Mouse (Mus musculus) lung, embryonic 14.5 days (tissue): ENCODE measurements around the gene Ccdc71. TPM values are rescaled to one million over a fixed set of nuclear protein-coding genes. Genes with fewer than 3 reads are reported as not detected.

Source experiments
- ATAC-seq: fragments of 200-750 bp; cut with Nextera tagmentation; 2 replicates; pipeline ENCODE4 v1.8.0; 2017; ENCODE audit warnings: mild to moderate bottlenecking, moderate TSS enrichment, moderate library complexity; ENCODE audit not compliant: insufficient read depth
- DNase-seq: peaks from one replicate; pipeline ENCODE4 v3.0.0-alpha.2; 2015
- H3K27ac ChIP-seq: fragments of 300-500 bp; sonication (generic); 2 replicates; pipeline ENCODE4 v1.5.1; 2014; ENCODE audit warnings: low read depth, mild to moderate bottlenecking, moderate library complexity
- H3K27me3 ChIP-seq: fragments of 300-500 bp; sonication (generic); 2 replicates; pipeline ENCODE4 v1.6.1; 2014; ENCODE audit warnings: low read length, control low read depth; ENCODE audit not compliant: insufficient read depth
- H3K36me3 ChIP-seq: fragments of 300-500 bp; sonication (generic); 2 replicates; pipeline ENCODE4 v1.6.1; 2014; ENCODE audit warnings: control low read depth; ENCODE audit not compliant: insufficient read depth
- H3K4me1 ChIP-seq: fragments of 300-500 bp; sonication (generic); 2 replicates; pipeline ENCODE4 v1.6.1; 2014; ENCODE audit warnings: antibody characterized with exemption, control low read depth; ENCODE audit not compliant: insufficient read depth
- H3K4me2 ChIP-seq: fragments of 300-500 bp; sonication (generic); 2 replicates; pipeline ENCODE4 v1.6.1; 2014; ENCODE audit warnings: mild to moderate bottlenecking
- H3K4me3 ChIP-seq: fragments of 300-500 bp; sonication (generic); 2 replicates; pipeline ENCODE4 v1.5.1; 2014; ENCODE audit warnings: low read depth, low read length
- H3K9ac ChIP-seq: fragments of 300-500 bp; sonication (generic); 2 replicates; pipeline ENCODE4 v1.6.1; 2014
- H3K9me3 ChIP-seq: fragments of 300-500 bp; sonication (generic); 2 replicates; pipeline ENCODE4 v1.6.1; 2016; ENCODE audit warnings: low read depth, low read length, control low read depth
- CTCF ChIP-seq: IDR thresholded peaks from 2 replicates; pipeline ENCODE4 v1.5.1; 2016; ENCODE audit warnings: antibody characterized with exemption, low read depth
- WGBS: fragments of 180-500 bp; shearing (Covaris S2); extraction: QIAGEN DNeasy Blood & Tissue Kit; methylation state at CpG from one replicate; pipeline ENCODE4 v1.1.7; 2014; 5-methylcytosine and 5-hydroxymethylcytosine counted together
- polyA plus RNA-seq: library from polyadenylated mRNA; unstranded; fragments of >200 nt; fragmentation: Nextera tagmentation; extraction: Ambion mirVana; gene quantifications from 2 replicates; pipeline ENCODE4 v1.2.1, GENCODE M21; 2014

Gene Ccdc71
- polyA plus RNA-seq, 1 experiment from 2014 or later, result 46.7 TPM

- no peak for TF ChIP-seq CTCF
Observed at GRCm38 (mm10) chr9:108489215-108489614, 28.9 kb downstream of the Ccdc71 start.

GRCm38 (mm10) chr9:108489702-108490558 lies 29.6 kb downstream of the Ccdc71 start:
- Histone ChIP-seq H3K9me3 (no peaks in the 10 kb centered on the region), H3K4me3 (peak overlapping the region; percentile 79), H3K9ac (peak overlapping the region; percentile 88; the same call in 1 of the 2 replicates), H3K27ac (peak overlapping the region; percentile 94), H3K4me2 (peak overlapping the region; percentile 90), H3K4me1 (peaks cover 5% of the 10 kb centered on the region; the same call in 1 of the 2 replicates), H3K36me3 (peaks cover 84% of the 10 kb centered on the region), H3K27me3 (no peaks in the 10 kb centered on the region)
- ATAC-seq (peak; percentile 32), DNase-seq (no peak)
- 60% methylated on average over 26 of the region's 26 CpGs for WGBS
- TF ChIP-seq CTCF, result no peak

More at GRCm38 (mm10) chr9:108489215-108489614, 28.9 kb downstream of the Ccdc71 start:
- WGBS, result 95% methylated on average over 20 of the region's 20 CpGs
- DNase-seq (no peak), ATAC-seq (no peak)
- H3K9ac ChIP-seq, result no peak overlapping the region; the same call in 1 of the 2 replicates
- no peaks in the 10 kb centered on the region for H3K9me3 ChIP-seq
- H3K4me2 ChIP-seq, result no peak overlapping the region
- H3K27me3 ChIP-seq, result no peaks in the 10 kb centered on the region
- H3K4me3 ChIP-seq, result no peak overlapping the region
- H3K27ac ChIP-seq, result no peak overlapping the region
- peaks cover 80% of the 10 kb centered on the region for H3K36me3 ChIP-seq
- H3K4me1 ChIP-seq, result peaks cover 5% of the 10 kb centered on the region; the same call in 1 of the 2 replicates

DNA sequence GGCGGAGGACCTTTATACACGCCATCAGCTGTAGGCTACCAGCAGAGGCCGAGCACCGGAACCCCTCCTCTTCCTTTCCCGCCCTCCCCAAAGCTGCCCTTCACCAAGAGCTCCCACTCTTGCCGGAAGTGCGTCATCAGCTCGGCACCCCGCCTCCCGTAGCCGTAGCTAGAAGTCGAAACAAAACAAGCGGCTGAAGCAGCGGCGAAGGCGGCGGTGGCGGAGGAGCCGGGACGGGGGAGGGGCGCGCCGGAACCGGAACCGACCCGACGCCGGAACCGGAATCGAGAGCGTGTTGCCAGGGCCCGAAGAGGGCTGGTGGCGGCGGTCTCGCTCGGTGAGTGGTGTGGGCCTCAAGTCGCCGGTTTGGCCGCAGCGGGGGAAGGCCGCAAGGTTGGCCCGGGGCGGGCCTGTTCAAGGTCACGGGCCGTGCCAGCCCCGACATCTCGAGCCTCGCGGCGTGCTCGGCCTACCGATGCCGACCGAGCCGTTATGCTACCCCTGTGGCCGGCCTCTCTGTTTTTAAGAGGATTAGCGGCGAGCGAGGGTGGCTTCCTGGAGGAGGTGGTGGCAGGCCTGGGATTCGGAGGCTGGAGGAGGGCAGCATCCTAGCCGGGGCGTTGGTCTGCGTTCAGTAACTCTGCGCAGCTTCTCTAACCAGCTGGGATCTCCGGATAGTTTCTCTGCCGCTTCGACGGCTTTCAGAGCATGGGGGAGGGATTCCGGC lies 30.4 kb downstream of the Ccdc71 start, which contains the start of gene Usp19:
Usp19 (plus strand) TSS at position 44 of the 727 bp plus-strand sequence.
- DNase-seq (peak; percentile 98), ATAC-seq (peak; percentile 95)
- H3K36me3 ChIP-seq, result peaks cover 84% of the 10 kb centered on the region

GRCm38 (mm10) chr9:108491286-108491580 lies 30.9 kb downstream of the Ccdc71 start:
- ATAC-seq, result no peak
- peak overlapping the region; percentile 79 for H3K4me3 ChIP-seq
- peak overlapping the region; percentile 94 for H3K27ac ChIP-seq
- H3K4me1 ChIP-seq, result peaks cover 5% of the 10 kb centered on the region; the same call in 1 of the 2 replicates
- peak overlapping the region; percentile 88 for H3K9ac ChIP-seq
- TF ChIP-seq CTCF, result no peak
- DNase-seq, result no peak
- H3K9me3 ChIP-seq, result no peaks in the 10 kb centered on the region
- peaks cover 84% of the 10 kb centered on the region for H3K36me3 ChIP-seq
- no peaks in the 10 kb centered on the region for H3K27me3 ChIP-seq
- H3K4me2 ChIP-seq, result peak overlapping the region; percentile 90
- 8% methylated on average over 12 of the region's 12 CpGs for WGBS

More for the DNA sequence above, 30.4 kb downstream of the Ccdc71 start, which contains the start of gene Usp19:
- Histone ChIP-seq H3K4me3 (peak within 1 kb of the TSS; percentile 79), H3K9ac (peak within 1 kb of the TSS; percentile 88), H3K4me1 (peaks cover 5% of the 10 kb centered on the region; the same call in 1 of the 2 replicates), H3K27me3 (no peaks in the 10 kb centered on the region), H3K9me3 (no peaks in the 10 kb centered on the region), H3K27ac (peak within 1 kb of the TSS; percentile 94), H3K4me2 (peak within 1 kb of the TSS; percentile 90)
- WGBS, result 2% methylated on average over 69 of the region's 69 CpGs
- no peak for TF ChIP-seq CTCF

DNA sequence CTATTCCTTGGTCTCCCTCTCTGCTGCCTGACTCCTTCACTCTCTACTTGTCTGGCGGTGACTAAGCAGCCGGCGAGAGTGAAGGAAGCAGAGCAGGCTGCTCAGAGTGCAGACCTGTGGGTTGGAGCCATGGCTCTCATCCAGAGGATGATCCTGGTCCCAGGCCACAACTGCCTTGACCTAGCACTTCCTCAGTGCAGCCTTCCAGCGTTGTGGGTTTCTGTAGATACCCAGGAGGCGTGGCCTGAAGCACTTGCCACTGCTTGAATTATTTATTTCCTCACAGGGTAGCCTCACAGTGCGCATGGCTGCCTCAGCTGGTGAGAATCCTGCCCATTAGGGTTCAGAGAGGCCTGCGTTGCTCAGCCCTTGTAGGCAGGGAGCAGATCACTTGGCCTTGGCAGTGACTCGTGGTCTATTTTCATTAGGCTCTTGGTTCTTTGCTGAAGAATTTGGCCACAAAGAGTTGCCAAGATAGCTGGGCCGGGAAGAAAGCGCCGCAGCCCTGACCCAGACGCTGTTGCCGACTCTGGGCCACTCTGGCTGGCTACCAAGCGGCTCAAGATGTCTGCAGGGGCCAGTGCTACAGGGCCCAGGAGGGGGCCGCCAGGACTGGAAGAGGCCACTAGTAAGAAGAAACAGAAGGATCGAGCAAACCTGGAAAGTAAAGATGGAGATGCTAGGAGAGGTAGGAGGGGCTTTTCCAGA lies 31.9 kb downstream of the Ccdc71 start:
- H3K9ac ChIP-seq, result peak overlapping the region; percentile 88
- H3K4me1 ChIP-seq, result peaks cover 5% of the 10 kb centered on the region; the same call in 1 of the 2 replicates
- H3K9me3 ChIP-seq, result no peaks in the 10 kb centered on the region
- peak overlapping the region; percentile 90 for H3K4me2 ChIP-seq
- ATAC-seq (no peak), DNase-seq (peak; percentile 9)
- no peaks in the 10 kb centered on the region for H3K27me3 ChIP-seq
- H3K36me3 ChIP-seq, result peaks cover 84% of the 10 kb centered on the region
- TF ChIP-seq CTCF, result no peak
- 84% methylated on average over 16 of the region's 16 CpGs for whole genome bisulfite sequencing
- H3K4me3 ChIP-seq, result peak overlapping the region; percentile 79
- no peak overlapping the region for H3K27ac ChIP-seq

DNA sequence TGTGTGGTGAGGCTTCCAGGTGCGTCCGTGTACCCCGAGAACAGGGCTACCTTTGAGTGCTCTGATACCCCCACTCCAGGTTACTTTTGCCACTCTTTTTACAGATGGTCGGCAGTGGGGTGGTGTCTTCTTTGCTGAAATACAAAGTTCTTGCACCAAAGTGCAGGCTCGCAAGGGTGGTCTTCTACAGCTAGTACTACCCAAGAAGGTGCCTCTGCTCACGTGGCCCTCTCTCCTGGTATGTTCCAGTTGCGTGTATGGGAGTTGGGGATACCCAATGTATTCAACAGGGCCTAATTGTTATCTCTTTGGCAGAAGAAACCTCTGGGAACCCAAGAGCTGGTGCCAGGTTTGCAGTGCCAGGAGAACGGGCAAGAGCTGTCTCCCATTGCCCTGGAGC lies 32.9 kb downstream of the Ccdc71 start:
- Histone ChIP-seq H3K4me3 (no peak overlapping the region), H3K9me3 (no peaks in the 10 kb centered on the region), H3K27ac (no peak overlapping the region), H3K36me3 (peaks cover 84% of the 10 kb centered on the region), H3K4me1 (peaks cover 5% of the 10 kb centered on the region; the same call in 1 of the 2 replicates), H3K27me3 (no peaks in the 10 kb centered on the region), H3K4me2 (no peak overlapping the region), H3K9ac (no peak overlapping the region)
- DNase-seq (no peak), ATAC-seq (no peak)
- TF ChIP-seq CTCF, result no peak
- WGBS, result 92% methylated on average over 8 of the region's 8 CpGs
